8 mouse cellular contexts compared by ENCODE assay signal in genomic region chr5:129386671-129387070, GRCm38 (mm10).
DNase-seq lines count a peak whose midpoint lies in the region; ATAC-seq lines count a peak whose summit lies in the region.
"Not testable (repeated sequence)": the region's sequence is repeated elsewhere in the genome, so short reads cannot be mapped to it uniquely, and the experiment has no call there.

No protein-coding gene starts in this region.

- DNase-seq in forebrain, embryonic 11.5 days (ENCODE audit: low spot score); hindbrain, embryonic 14.5 days (ENCODE audit: low spot score); liver, embryonic 13.5 days: not testable (repeated sequence)

- not testable (repeated sequence) for H3K9ac ChIP-seq in forebrain, embryonic 11.5 days (ENCODE audit: low read length); heart, embryonic 12.5 days; hindbrain, embryonic 14.5 days; kidney, embryonic 15.5 days; liver, embryonic 13.5 days; neural tube, embryonic 12.5 days

- peak; percentile 49 for ATAC-seq in activated CD4-positive, CD25-positive, alpha-beta regulatory T cell, adult 4 months
- peak; percentile 93 for ATAC-seq in forebrain, embryonic 11.5 days (replicated peaks; ENCODE audit: low FRiP score)
- peak; percentile 82 for ATAC-seq in heart, embryonic 12.5 days (ENCODE audit: insufficient number of reproducible peaks, low FRiP score)
- ATAC-seq in hindbrain, embryonic 14.5 days (ENCODE audit: low FRiP score), result peak; percentile 80
- ATAC-seq in kidney, embryonic 15.5 days (replicated peaks; ENCODE audit: low FRiP score), result peak; percentile 89
- ATAC-seq in liver, embryonic 13.5 days (ENCODE audit: low read depth), result peak; percentile 79
- ATAC-seq in megakaryocyte progenitor cell, adult 5-6 weeks (replicated peaks; ENCODE audit: poor library complexity), result peak; percentile 94
- ATAC-seq in neural tube, embryonic 12.5 days (ENCODE audit: low FRiP score, low read depth), result peak; percentile 83

- H3K27ac ChIP-seq in forebrain, embryonic 11.5 days (ENCODE audit: low read depth, low read length); heart, embryonic 12.5 days (ENCODE audit: poor library complexity, severe bottlenecking); hindbrain, embryonic 14.5 days; kidney, embryonic 15.5 days; liver, embryonic 13.5 days; neural tube, embryonic 12.5 days: not testable (repeated sequence)

- H3K4me3 ChIP-seq in forebrain, embryonic 11.5 days (ENCODE audit: low read depth, low read length); heart, embryonic 12.5 days; hindbrain, embryonic 14.5 days (replicated peaks; ENCODE audit: low read length); kidney, embryonic 15.5 days (replicated peaks); liver, embryonic 13.5 days (replicated peaks); neural tube, embryonic 12.5 days: not testable (repeated sequence)

- H3K36me3 ChIP-seq in forebrain, embryonic 11.5 days (ENCODE audit: control insufficient read depth, insufficient read depth, low read length); heart, embryonic 12.5 days; hindbrain, embryonic 14.5 days (replicated peaks; ENCODE audit: control insufficient read depth, insufficient read depth); kidney, embryonic 15.5 days; liver, embryonic 13.5 days; neural tube, embryonic 12.5 days: not testable (repeated sequence)

- not testable (repeated sequence) for H3K4me1 ChIP-seq in forebrain, embryonic 11.5 days (replicated peaks; ENCODE audit: control insufficient read depth, insufficient read depth, low read length); heart, embryonic 12.5 days (replicated peaks); hindbrain, embryonic 14.5 days (replicated peaks; ENCODE audit: control insufficient read depth, insufficient read depth, low read length); kidney, embryonic 15.5 days; liver, embryonic 13.5 days (replicated peaks); neural tube, embryonic 12.5 days

- H3K4me2 ChIP-seq in forebrain, embryonic 11.5 days (ENCODE audit: low read depth, low read length, severe bottlenecking); heart, embryonic 12.5 days; hindbrain, embryonic 14.5 days (replicated peaks); kidney, embryonic 15.5 days; liver, embryonic 13.5 days; neural tube, embryonic 12.5 days (replicated peaks): not testable (repeated sequence)

- H3K27me3 ChIP-seq in forebrain, embryonic 11.5 days (ENCODE audit: control insufficient read depth, insufficient read depth, low read length); heart, embryonic 12.5 days (replicated peaks); hindbrain, embryonic 14.5 days (ENCODE audit: control insufficient read depth, insufficient read depth, low read length); kidney, embryonic 15.5 days; liver, embryonic 13.5 days; neural tube, embryonic 12.5 days (replicated peaks): not testable (repeated sequence)

- not testable (repeated sequence) for H3K9me3 ChIP-seq in forebrain, embryonic 11.5 days (ENCODE audit: control insufficient read depth, low read length); heart, embryonic 12.5 days (replicated peaks); hindbrain, embryonic 14.5 days (ENCODE audit: control insufficient read depth, low read length); kidney, embryonic 15.5 days (replicated peaks); liver, embryonic 13.5 days (replicated peaks); neural tube, embryonic 12.5 days

- WGBS in forebrain, embryonic 11.5 days, result no CpG with 5 or more reads among the region's 8 CpGs
- WGBS in heart, embryonic 12.5 days, result no CpG with 5 or more reads among the region's 8 CpGs
- no CpG with 5 or more reads among the region's 8 CpGs for WGBS in hindbrain, embryonic 14.5 days
- no CpG with 5 or more reads among the region's 8 CpGs for WGBS in kidney, embryonic 15.5 days
- no CpG with 5 or more reads among the region's 8 CpGs for WGBS in liver, embryonic 13.5 days (ENCODE audit: insufficient replicate concordance)
- WGBS in neural tube, embryonic 12.5 days, result no CpG with 5 or more reads among the region's 8 CpGs
